Comparison of ENCODE assay signal across 33 mouse cellular contexts in genomic region chrX:100832806-100833205, GRCm38 (mm10).
"Had no signal": no experiment of that assay in that cellular context is flagged by ENCODE, and none has a peak within 500 bp of the region (broad histone marks: within the 10 kb centered on the region; RNA-seq: fewer than 3 reads in every experiment).

No protein-coding gene starts in this region.

- H3K9me3 ChIP-seq: heart, embryonic 12.5 days; heart, embryonic 13.5 days; heart, embryonic 15.5 days; hindbrain, embryonic 10.5 days; hindbrain, embryonic 12.5 days; hindbrain, embryonic 13.5 days; hindbrain, embryonic 15.5 days; kidney, embryonic 15.5 days had no signal

- H3K4me2 ChIP-seq: heart, embryonic 11.5 days; heart, embryonic 12.5 days; heart, embryonic 13.5 days; heart, embryonic 15.5 days; hindbrain, embryonic 12.5 days; hindbrain, embryonic 13.5 days; hindbrain, embryonic 14.5 days; hindbrain, embryonic 15.5 days; kidney, embryonic 15.5 days had no signal

- H3K36me3 ChIP-seq: heart, embryonic 12.5 days; heart, embryonic 13.5 days; heart, embryonic 15.5 days; hindbrain, embryonic 10.5 days; hindbrain, embryonic 12.5 days; hindbrain, embryonic 13.5 days; hindbrain, embryonic 15.5 days; kidney, embryonic 15.5 days had no signal

- H3K27me3 ChIP-seq: hindbrain, embryonic 15.5 days had no signal

- H3K27ac ChIP-seq: heart, embryonic 13.5 days; heart, embryonic 15.5 days; hindbrain, embryonic 10.5 days; hindbrain, embryonic 12.5 days; hindbrain, embryonic 13.5 days; hindbrain, embryonic 14.5 days; hindbrain, embryonic 15.5 days; hindbrain, postnatal 0 days; kidney, embryonic 15.5 days; kidney, postnatal 0 days; layer of hippocampus, adult 2 months; left cerebral cortex, adult 2 months had no signal

- ATAC-seq: hindbrain, embryonic 16.5 days; hindbrain, postnatal 0 days; inflammation-experienced regulatory T-cells, adult 6 months; intestine, postnatal 0 days had no signal

- H3K9ac ChIP-seq: heart, embryonic 12.5 days; heart, embryonic 13.5 days; heart, embryonic 15.5 days; hindbrain, embryonic 12.5 days; hindbrain, embryonic 13.5 days; hindbrain, embryonic 14.5 days; hindbrain, embryonic 15.5 days; kidney, embryonic 15.5 days had no signal

- DNase-seq: heart, postnatal 10 days; heart, postnatal 14 days; heart, postnatal 36 days; heart, postnatal 4 days; kidney, adult 11 months; kidney, adult 18-20 months; kidney, adult 2 months; kidney, adult 8-10 months; kidney, adult 9 months; kidney, postnatal 10 days; kidney, postnatal 14 days; kidney, postnatal 25 days; kidney, postnatal 36 days; kidney, postnatal 4 days; layer of hippocampus, adult 9-11 months; layer of hippocampus, postnatal 36 days had no signal

- H3K4me3 ChIP-seq: heart, embryonic 12.5 days; heart, embryonic 13.5 days; heart, embryonic 15.5 days; hindbrain, embryonic 10.5 days; hindbrain, embryonic 12.5 days; hindbrain, embryonic 13.5 days; hindbrain, embryonic 15.5 days; kidney, embryonic 15.5 days; layer of hippocampus, adult 2 months; left cerebral cortex, adult 2 months had no signal

- H3K4me1 ChIP-seq: heart, embryonic 12.5 days; heart, embryonic 13.5 days; heart, embryonic 15.5 days; hindbrain, embryonic 10.5 days; hindbrain, embryonic 12.5 days; hindbrain, embryonic 13.5 days; hindbrain, embryonic 15.5 days; kidney, embryonic 15.5 days had no signal
